In the genomic region with DNA sequence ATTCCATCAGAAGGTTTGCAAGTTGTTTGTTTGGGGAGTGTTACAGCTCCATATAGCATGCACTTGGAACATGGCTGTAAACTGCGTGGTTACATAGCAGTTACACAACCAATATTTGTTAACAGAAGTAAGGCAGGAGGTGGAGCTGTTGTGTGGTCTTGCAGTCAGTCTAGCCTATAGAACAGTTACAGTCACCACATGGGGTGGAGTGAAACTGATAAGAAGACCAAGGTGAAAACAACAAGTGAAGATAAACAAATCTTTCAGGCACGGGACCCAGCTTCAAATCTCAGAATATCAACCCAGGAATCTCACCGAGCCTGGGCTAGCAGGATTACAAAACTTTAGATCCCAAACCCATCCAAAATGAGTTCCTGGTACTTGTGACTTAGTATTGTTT, we compare ENCODE assay signal across 8 mouse cellular contexts. TPM values are rescaled to one million over a fixed set of nuclear protein-coding genes. Genes with fewer than 3 reads are reported as not detected.
A peak's percentile ranks its signal among the peaks of the same experiment; 100 is the strongest.
DNase-seq lines count a peak whose midpoint lies in the region; ATAC-seq and TF ChIP-seq lines count a peak whose summit lies in the region.

No protein-coding gene starts in this region.

- H3K9me3 ChIP-seq in heart, embryonic 11.5 days (replicated peaks; ENCODE audit: control insufficient read depth, low read length), result no peaks in the 10 kb centered on the region
- H3K9me3 ChIP-seq in G1E (replicated peaks), result no peaks in the 10 kb centered on the region
- H3K9me3 ChIP-seq in hindbrain, embryonic 14.5 days (ENCODE audit: control insufficient read depth, low read length), result no peaks in the 10 kb centered on the region
- no peaks in the 10 kb centered on the region for H3K9me3 ChIP-seq in midbrain, embryonic 10.5 days (replicated peaks)

- peaks cover 26% of the 10 kb centered on the region for H3K36me3 ChIP-seq in heart, embryonic 11.5 days (ENCODE audit: control insufficient read depth, insufficient read depth, low read length)
- peaks cover 44% of the 10 kb centered on the region for H3K36me3 ChIP-seq in G1E (replicated peaks)
- H3K36me3 ChIP-seq in hindbrain, embryonic 14.5 days (replicated peaks; ENCODE audit: control insufficient read depth, insufficient read depth), result peaks cover 39% of the 10 kb centered on the region
- H3K36me3 ChIP-seq in midbrain, embryonic 10.5 days, result peaks cover 38% of the 10 kb centered on the region

- H3K4me3 ChIP-seq in heart, embryonic 11.5 days (ENCODE audit: low read depth, low read length), result peak overlapping the region; percentile 96; the same call in 1 of the 2 replicates
- H3K4me3 ChIP-seq in G1E (ENCODE audit: low read depth, low read length), result no peak overlapping the region; the same call in 1 of the 2 replicates
- H3K4me3 ChIP-seq in hindbrain, embryonic 14.5 days (replicated peaks; ENCODE audit: low read length), result peak overlapping the region; percentile 92; the same call in 1 of the 2 replicates
- H3K4me3 ChIP-seq in midbrain, embryonic 10.5 days, result peak overlapping the region; percentile 95; the same call in 1 of the 2 replicates

- H3K4me2 ChIP-seq in heart, embryonic 11.5 days, result peak overlapping the region; percentile 86
- peak overlapping the region; percentile 74 for H3K4me2 ChIP-seq in hindbrain, embryonic 14.5 days (replicated peaks)

- ATAC-seq in heart, embryonic 11.5 days (replicated peaks; ENCODE audit: insufficient number of reproducible peaks, low FRiP score, low TSS enrichment), result no peak
- ATAC-seq in G1E (ENCODE audit: extremely low read depth, insufficient number of reproducible peaks, low FRiP score, poor library complexity, severe bottlenecking), result no peak
- ATAC-seq in hindbrain, embryonic 14.5 days (ENCODE audit: low FRiP score), result no peak
- no peak for ATAC-seq in inflammation-experienced regulatory T-cells, adult 6 months

- DNase-seq in heart, postnatal 10 days, result no peak
- DNase-seq in G1E (ENCODE audit: low spot score), result peak; percentile 19
- DNase-seq in hindbrain, embryonic 14.5 days (ENCODE audit: low spot score), result no peak
- no peak for DNase-seq in midbrain, embryonic 10.5 days (ENCODE audit: low spot score)
- no peak for DNase-seq in right cerebral cortex, postnatal 4 days
- DNase-seq in cerebellum, postnatal 25 days, result no peak

- intact Hi-C loops in heart, postnatal 10 days (cut with DNase I), result no loop called here

- peak overlapping the region; percentile 92 for H3K9ac ChIP-seq in heart, embryonic 11.5 days (ENCODE audit: low read depth, low read length)
- peak overlapping the region; percentile 92 for H3K9ac ChIP-seq in hindbrain, embryonic 14.5 days

- H3K27ac ChIP-seq in heart, embryonic 11.5 days (ENCODE audit: low read depth, low read length), result no peak overlapping the region
- no peak overlapping the region for H3K27ac ChIP-seq in hindbrain, embryonic 14.5 days
- H3K27ac ChIP-seq in midbrain, embryonic 10.5 days (replicated peaks), result no peak overlapping the region

- H3K4me1 ChIP-seq in heart, embryonic 11.5 days (ENCODE audit: control insufficient read depth, insufficient read depth, low read length), result peaks cover 21% of the 10 kb centered on the region
- H3K4me1 ChIP-seq in G1E (ENCODE audit: insufficient read depth, low read depth, low read length), result peaks cover 40% of the 10 kb centered on the region
- H3K4me1 ChIP-seq in hindbrain, embryonic 14.5 days (replicated peaks; ENCODE audit: control insufficient read depth, insufficient read depth, low read length), result peaks cover 19% of the 10 kb centered on the region
- peaks cover 24% of the 10 kb centered on the region for H3K4me1 ChIP-seq in midbrain, embryonic 10.5 days

- no peak for TF ChIP-seq CTCF in G1E (IDR thresholded peaks at IDR 0.05; ENCODE audit: low read depth, low read length)

- no peaks in the 10 kb centered on the region for H3K27me3 ChIP-seq in heart, embryonic 11.5 days (ENCODE audit: control insufficient read depth, insufficient read depth, low read length)
- H3K27me3 ChIP-seq in G1E (ENCODE audit: insufficient read depth, low read length), result peaks cover 12% of the 10 kb centered on the region
- no peaks in the 10 kb centered on the region for H3K27me3 ChIP-seq in hindbrain, embryonic 14.5 days (ENCODE audit: control insufficient read depth, insufficient read depth, low read length)
- H3K27me3 ChIP-seq in midbrain, embryonic 10.5 days (ENCODE audit: low read depth, poor library complexity, severe bottlenecking), result no peaks in the 10 kb centered on the region

- WGBS in heart, embryonic 11.5 days (ENCODE audit: insufficient replicate concordance), result 55% methylated on average over 3 of the region's 3 CpGs
- WGBS in hindbrain, embryonic 14.5 days, result 84% methylated on average over 3 of the region's 3 CpGs
- 77% methylated on average over 3 of the region's 3 CpGs for WGBS in midbrain, embryonic 10.5 days

RNA-seq across cellular contexts. Expression of gene Sun2, which starts 1.6 kb away (rescaled TPM):
- polyA plus RNA-seq in heart, embryonic 11.5 days (2014; fragmentation: Nextera tagmentation; extraction: Ambion mirVana), result 3.7 and 4.9 TPM in 2 replicates
- 10 to 100 TPM; 69.7 to 71.8 TPM for total RNA-seq in heart, postnatal 10 days (2021)
- 16.2 and 33.3 TPM in 2 replicates for total RNA-seq in G1E (2014; fragmentation: Nextera tagmentation)
- 24.2 and 24.4 TPM in 2 replicates for total RNA-seq in G1E (2017)
- polyA plus RNA-seq in G1E (2012), result 30.1 and 32.3 TPM in 2 replicates
- polyA plus RNA-seq in hindbrain, embryonic 14.5 days (2014; fragmentation: Nextera tagmentation; extraction: Ambion mirVana), result 5.9 and 6.7 TPM in 2 replicates
- 2.2 and 3.9 TPM in 2 replicates for polyA plus RNA-seq in midbrain, embryonic 10.5 days (2016; fragmentation: Nextera tagmentation; extraction: Ambion mirVana)
- polyA plus RNA-seq in inflammation-experienced regulatory T-cells, adult 6 months (2017; shearing (Covaris generic)), result 10 to 100 TPM; 10.5 to 15.4 (median 12.4) TPM

RNA-seq across cellular contexts. Expression of gene Dnal4, which starts 36.9 kb away (rescaled TPM):
- polyA plus RNA-seq in heart, embryonic 11.5 days (2014; fragmentation: Nextera tagmentation; extraction: Ambion mirVana), result 37.3 TPM in 2 replicates
- total RNA-seq in heart, postnatal 10 days (2021), result 10 to 100 TPM; 20.2 to 22.9 TPM
- total RNA-seq in G1E (2014; fragmentation: Nextera tagmentation) (15.2 and 19.5 TPM in 2 replicates), G1E (2017) (13.1 and 13.9 TPM in 2 replicates)
- polyA plus RNA-seq in G1E (2012), result 25.7 and 29.7 TPM in 2 replicates
- 64.6 and 67.8 TPM in 2 replicates for polyA plus RNA-seq in hindbrain, embryonic 14.5 days (2014; fragmentation: Nextera tagmentation; extraction: Ambion mirVana)
- 63.9 and 81.5 TPM in 2 replicates for polyA plus RNA-seq in midbrain, embryonic 10.5 days (2016; fragmentation: Nextera tagmentation; extraction: Ambion mirVana)
- 1 to 10 TPM; 6.5 to 9.4 (median 8.6) TPM for polyA plus RNA-seq in inflammation-experienced regulatory T-cells, adult 6 months (2017; shearing (Covaris generic))

RNA-seq across cellular contexts. Expression of gene Gtpbp1, which starts 50.1 kb away (rescaled TPM):
- polyA plus RNA-seq in heart, embryonic 11.5 days (2014; fragmentation: Nextera tagmentation; extraction: Ambion mirVana), result 22.7 and 26.3 TPM in 2 replicates
- total RNA-seq in heart, postnatal 10 days (2021), result 10 to 100 TPM; 36.1 to 37.8 TPM
- total RNA-seq in G1E (2014; fragmentation: Nextera tagmentation) (63.7 and 74.7 TPM in 2 replicates), G1E (2017) (54.8 and 58.6 TPM in 2 replicates)
- polyA plus RNA-seq in G1E (2012), result 108 and 116 TPM in 2 replicates
- 43.1 and 43.4 TPM in 2 replicates for polyA plus RNA-seq in hindbrain, embryonic 14.5 days (2014; fragmentation: Nextera tagmentation; extraction: Ambion mirVana)
- 46.6 and 49.0 TPM in 2 replicates for polyA plus RNA-seq in midbrain, embryonic 10.5 days (2016; fragmentation: Nextera tagmentation; extraction: Ambion mirVana)
- 10 to 100 TPM; 18.7 to 22.5 (median 21.5) TPM for polyA plus RNA-seq in inflammation-experienced regulatory T-cells, adult 6 months (2017; shearing (Covaris generic))

RNA-seq across cellular contexts. Expression of gene Josd1, which starts 53.0 kb away (rescaled TPM):
- 10.9 and 15.3 TPM in 2 replicates for polyA plus RNA-seq in heart, embryonic 11.5 days (2014; fragmentation: Nextera tagmentation; extraction: Ambion mirVana)
- total RNA-seq in heart, postnatal 10 days (2021), result 10 to 100 TPM; 29.3 to 30.1 TPM
- total RNA-seq in G1E (2014; fragmentation: Nextera tagmentation), result 19.1 and 23.3 TPM in 2 replicates
- 21.6 and 21.9 TPM in 2 replicates for total RNA-seq in G1E (2017)
- 16.7 and 22.6 TPM in 2 replicates for polyA plus RNA-seq in G1E (2012)
- 16.1 and 18.6 TPM in 2 replicates for polyA plus RNA-seq in hindbrain, embryonic 14.5 days (2014; fragmentation: Nextera tagmentation; extraction: Ambion mirVana)
- polyA plus RNA-seq in midbrain, embryonic 10.5 days (2016; fragmentation: Nextera tagmentation; extraction: Ambion mirVana), result 17.6 and 18.9 TPM in 2 replicates
- polyA plus RNA-seq in inflammation-experienced regulatory T-cells, adult 6 months (2017; shearing (Covaris generic)), result 1 to 10 TPM; 3.3 to 4.6 (median 4.1) TPM
